Mouse (Mus musculus): ENCODE data around the gene Eif5a.
A peak's percentile ranks its signal among the peaks of the same experiment; 100 is the strongest.

The Eif5a gene

DNA sequence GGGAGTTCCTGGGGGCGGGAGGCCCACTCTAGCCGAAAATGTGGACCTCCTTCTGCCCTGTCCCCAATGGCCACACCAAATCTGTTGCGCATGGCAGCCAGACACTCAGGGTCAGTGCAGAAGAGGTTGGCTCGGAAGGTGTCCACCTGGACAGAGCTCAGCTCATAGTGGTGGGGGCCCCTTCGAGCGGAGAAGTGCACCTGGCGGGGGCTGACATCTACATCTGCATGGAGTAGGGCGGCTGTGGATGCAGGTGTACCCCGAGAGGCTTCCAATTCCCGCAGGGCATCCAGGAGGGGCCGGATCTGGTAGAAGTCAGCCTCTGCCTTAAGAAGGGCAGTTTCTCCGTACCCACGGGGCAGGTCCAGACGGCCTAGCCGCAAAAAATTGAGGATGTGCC lies 42.0 kb downstream of the Eif5a start:
- DNase-seq (ENCODE audit: inconsistent age in 2 of 2, low spot score in 1 of 2) = peak in 1 of 2 experiments; percentile 35

DNA sequence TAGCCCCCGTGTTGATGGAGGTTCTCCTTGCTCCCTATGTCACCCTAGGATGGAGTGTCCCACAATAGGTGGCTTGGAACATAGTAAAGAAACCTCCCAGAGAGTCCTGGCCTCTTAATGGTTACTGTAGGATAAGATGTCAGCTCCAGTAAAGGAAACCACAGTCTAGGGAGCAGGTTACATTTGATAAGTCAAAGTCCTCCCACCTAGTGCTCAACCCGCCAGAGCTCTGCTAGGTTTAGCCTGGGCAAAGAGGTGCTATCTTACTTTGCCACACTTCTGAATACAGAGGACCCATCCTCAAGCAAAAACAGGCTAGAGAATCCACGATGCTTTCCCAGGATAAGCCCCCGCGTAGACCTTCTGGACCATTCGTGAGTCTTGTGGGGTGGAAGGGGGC lies 42.8 kb downstream of the Eif5a start:
- no peak for DNase-seq (ENCODE audit: inconsistent age in 2 of 2, low spot score in 1 of 2)

DNA sequence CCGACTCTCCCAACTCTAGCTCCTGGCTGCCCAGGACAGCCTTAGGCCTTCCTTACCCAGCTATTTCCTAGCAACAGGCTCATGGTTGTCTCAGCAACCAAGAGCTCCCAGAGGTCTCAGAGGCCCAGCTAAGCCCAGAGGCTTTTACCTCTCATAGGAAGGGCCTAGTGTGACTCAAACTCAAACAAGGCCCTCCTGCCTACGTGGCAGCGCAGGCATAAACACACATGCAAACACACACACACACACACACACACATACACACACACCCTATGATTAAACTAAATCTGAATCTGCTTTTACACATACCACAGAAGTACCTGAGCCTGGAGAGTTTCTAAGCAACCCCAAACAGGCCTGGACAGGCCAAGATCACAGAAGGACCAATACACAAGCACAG lies 43.4 kb downstream of the Eif5a start:
- DNase-seq (ENCODE audit: inconsistent age in 2 of 2, low spot score in 1 of 2) = no peak

DNA sequence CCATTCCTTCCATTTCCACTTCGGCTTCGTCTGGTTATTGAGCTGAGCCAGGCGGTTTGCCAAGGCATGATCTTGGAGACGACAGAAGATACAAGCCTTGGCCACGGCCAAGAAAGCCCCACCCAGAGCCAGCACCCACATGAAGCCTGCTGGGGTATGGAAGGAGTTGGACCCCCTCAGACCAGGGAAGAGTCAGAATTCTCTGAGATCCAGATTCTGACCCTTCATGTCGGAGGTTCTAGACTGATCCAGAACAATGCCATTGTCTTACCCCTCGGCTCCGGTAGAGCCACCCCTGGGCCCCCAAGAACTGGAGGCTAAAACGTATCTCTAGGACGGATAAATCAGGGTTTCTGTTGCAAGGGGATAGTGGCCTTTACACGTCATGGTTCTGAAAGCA lies 43.9 kb downstream of the Eif5a start, which contains the start of gene Tmem95:
Tmem95 (minus strand) TSS at position 141 of the 400 bp plus-strand sequence.
- no peak for DNase-seq (ENCODE audit: inconsistent age in 2 of 2, low spot score in 1 of 2)

DNA sequence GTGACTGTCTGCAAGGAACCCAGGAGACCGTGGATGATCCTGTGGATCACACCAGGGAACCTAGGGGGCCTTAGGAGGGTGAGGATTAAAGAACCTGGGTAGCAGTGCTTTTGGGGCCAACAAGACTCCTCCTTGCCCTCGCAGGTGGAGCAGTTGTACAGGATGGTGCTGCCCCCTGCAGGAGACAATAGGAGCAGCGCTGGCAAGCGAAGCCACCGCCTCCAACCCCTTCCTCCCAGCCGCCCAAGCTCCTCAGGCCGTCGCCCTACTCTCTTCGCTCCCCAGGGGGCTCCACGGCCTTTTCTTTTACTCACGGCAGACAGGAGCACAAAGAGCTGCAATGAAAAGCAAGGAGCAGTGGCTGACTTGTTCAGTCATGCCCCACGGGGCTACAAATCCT lies 44.9 kb downstream of the Eif5a start:
- DNase-seq (ENCODE audit: inconsistent age in 2 of 2, low spot score in 1 of 2) = peak; percentile 85 to 94

DNA sequence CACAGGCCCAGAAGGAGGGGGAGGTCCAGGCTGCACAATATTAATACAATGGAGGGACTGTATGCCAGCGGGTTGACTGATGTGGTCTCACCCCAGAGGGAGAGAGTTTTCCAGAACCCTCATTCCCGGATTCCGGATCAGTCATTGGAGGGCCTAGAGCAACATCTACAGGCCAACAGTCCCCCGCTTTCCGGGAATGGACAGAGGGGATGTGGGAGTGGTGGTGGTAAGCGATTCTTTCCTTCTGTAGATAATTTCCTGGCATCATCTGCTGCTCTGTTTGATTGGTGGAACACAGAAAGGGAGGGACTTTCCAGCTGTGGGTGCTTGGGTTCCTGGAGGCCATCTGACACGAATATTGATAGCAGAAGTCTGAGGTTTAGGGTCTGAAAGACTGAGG lies 45.6 kb downstream of the Eif5a start:
- DNase-seq (ENCODE audit: inconsistent age in 2 of 2, low spot score in 1 of 2) = peak in 1 of 2 experiments; percentile 60

DNA sequence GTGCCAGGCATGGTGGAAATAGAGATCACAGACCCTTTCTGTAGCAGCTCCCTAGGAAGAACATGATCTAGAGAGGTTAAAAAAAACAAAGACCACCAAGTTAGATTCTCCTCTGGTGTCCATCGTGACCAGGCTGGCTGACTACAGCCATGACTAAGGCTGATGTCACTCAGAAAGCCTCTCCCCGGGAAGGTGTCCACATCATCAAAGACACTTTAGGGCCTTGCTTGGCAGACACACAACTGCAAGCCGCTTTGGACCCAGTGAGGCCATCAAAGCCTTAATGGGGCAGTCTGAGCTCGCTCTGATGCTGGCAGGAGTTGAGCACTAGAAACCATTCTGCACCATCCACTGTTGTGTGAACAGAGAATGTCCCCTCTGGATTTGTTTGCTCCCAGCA lies 49.3 kb downstream of the Eif5a start:
- peak; percentile 49 to 70 for DNase-seq (ENCODE audit: inconsistent age in 2 of 2, low spot score in 1 of 2)

DNA sequence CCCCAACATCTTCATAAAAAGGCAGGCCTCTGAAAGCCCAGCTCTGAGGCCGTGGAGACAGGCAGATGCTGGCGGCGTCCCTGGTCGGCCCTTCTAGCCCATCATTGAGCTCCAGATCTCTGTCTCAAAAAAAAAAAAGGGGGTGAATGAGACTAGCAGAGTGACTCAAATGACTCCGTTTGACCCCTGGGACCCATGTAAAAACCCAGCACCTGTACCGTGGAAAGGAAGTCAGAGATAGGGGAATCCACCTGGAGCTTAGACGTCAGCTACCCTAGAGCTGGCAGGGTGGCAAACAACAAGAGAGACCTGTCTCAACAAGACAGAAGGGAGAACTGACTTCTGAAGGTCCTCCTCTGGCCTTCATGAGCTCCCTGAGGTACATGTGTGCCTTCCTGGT lies 49.9 kb downstream of the Eif5a start:
- DNase-seq (ENCODE audit: inconsistent age in 2 of 2, low spot score in 1 of 2) = no peak

DNA sequence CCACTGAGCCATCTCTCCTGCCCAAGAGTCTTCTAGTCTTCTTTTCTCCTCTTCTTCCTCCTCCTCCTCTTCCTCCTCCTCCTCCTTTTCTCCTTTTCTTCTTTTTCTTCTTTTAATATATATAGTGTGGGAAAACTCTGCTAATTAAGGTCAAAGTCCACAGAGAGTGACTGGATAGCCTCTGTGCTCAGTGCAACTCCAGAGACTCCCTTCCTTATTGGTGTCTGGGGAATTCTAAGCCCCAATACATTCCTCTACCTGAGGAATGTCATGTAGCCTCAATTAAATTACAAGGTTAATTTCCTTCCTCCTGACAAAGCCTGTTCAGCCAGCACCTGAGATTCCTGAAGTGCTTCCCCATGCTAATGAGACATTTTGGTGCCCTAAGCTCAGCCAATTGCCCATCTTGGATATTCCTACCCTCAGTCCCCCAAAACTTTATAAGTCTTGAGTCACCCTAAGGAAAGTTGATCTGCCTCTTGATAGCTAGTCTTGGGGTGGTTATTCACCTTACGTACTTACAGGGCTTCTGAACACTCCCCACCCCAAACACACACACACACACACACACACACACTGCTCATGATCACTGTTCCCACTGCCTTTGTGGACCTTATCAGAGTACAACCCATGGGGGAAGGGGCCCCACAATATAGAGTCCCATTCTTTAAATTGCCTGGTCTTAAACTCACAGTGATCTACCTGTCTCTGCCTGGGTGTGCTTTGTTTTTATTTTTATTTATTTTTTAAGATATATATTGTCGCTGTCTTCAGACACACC lies 51.3 kb downstream of the Eif5a start:
- DNase-seq (ENCODE audit: inconsistent age in 2 of 2, low spot score in 1 of 2) = no peak

DNA sequence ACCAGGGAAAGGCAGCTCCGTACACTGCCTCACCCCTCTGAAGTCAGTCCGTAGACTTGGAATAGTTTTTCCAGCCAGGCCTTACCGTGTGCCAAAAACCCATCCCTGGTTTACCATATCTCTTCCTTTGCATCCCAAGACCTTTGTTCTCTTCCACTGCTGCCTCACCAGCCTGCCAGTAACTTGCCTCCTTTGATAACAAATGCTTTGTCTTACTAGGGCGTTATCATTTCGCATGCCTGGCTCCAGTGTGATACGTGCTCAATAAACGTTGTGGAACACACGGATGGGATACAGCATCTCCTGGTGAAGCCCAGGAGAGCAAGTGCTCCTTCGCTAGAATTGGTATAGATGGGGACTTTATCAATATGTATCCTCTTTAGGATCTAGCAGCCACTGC lies 54.4 kb downstream of the Eif5a start:
- no peak for DNase-seq (ENCODE audit: inconsistent age in 2 of 2, low spot score in 1 of 2)
